Comparison of ENCODE assay signal across 10 mouse cellular contexts in the genomic region with DNA sequence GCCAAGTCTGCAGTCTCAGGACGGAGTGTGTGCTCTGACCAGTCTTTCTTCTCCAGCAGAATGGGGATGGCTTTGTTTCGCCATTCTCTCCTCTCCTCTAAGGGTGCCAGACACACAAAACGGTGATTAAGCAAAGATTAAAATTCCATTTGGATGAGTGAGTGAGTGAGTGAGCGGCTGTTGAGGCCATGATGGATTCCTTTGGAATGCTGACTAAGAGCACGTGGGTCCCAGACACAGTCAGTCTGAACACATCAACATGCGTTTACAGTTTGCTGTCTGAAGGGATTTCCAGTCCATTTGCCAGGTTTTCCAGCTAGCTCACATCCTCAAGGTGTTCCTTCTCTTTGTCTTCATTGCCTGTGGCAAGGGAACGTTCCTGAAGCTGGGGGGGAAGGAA.
DNase-seq lines count a peak whose midpoint lies in the region; ATAC-seq and TF ChIP-seq lines count a peak whose summit lies in the region.
"Had no signal": no experiment of that assay in that cellular context is flagged by ENCODE, and none has a peak within 500 bp of the region (broad histone marks: within the 10 kb centered on the region; RNA-seq: fewer than 3 reads in every experiment).

No protein-coding gene starts in this region.

- ATAC-seq in hindbrain, embryonic 13.5 days (ENCODE audit: low FRiP score): no peak
- no peak for ATAC-seq in hindbrain, embryonic 12.5 days (ENCODE audit: low FRiP score)
- peak; percentile 69 for ATAC-seq in intestine, postnatal 0 days
- no peak for ATAC-seq in neural tube, embryonic 15.5 days (ENCODE audit: low FRiP score)

- no peak overlapping the region for H3K4me3 ChIP-seq in hindbrain, embryonic 13.5 days
- H3K4me3 ChIP-seq in hindbrain, embryonic 12.5 days: no peak overlapping the region
- H3K4me3 ChIP-seq in intestine, postnatal 0 days (ENCODE audit: low read depth, low read length): no peak overlapping the region
- no peak overlapping the region for H3K4me3 ChIP-seq in neural tube, embryonic 15.5 days (replicated peaks)

- peak; percentile 17 for DNase-seq in embryo, embryonic 9.5 days (ENCODE audit: extremely low spot score)
- peak; percentile 21 for DNase-seq in skeletal muscle tissue, adult 2 months (ENCODE audit: low read depth, low spot score)
- no peak for DNase-seq in cerebellum, postnatal 10 days
- DNase-seq in thymus, postnatal 10 days (ENCODE audit: low spot score in 2 of 2): no peak
- DNase-seq: cerebellum, adult 9-11 months had no signal

- H3K27me3 ChIP-seq in hindbrain, embryonic 13.5 days: no peaks in the 10 kb centered on the region
- H3K27me3 ChIP-seq in hindbrain, embryonic 12.5 days: no peaks in the 10 kb centered on the region
- no peaks in the 10 kb centered on the region for H3K27me3 ChIP-seq in intestine, postnatal 0 days (replicated peaks; ENCODE audit: control insufficient read depth, insufficient read depth, low read length)
- no peaks in the 10 kb centered on the region for H3K27me3 ChIP-seq in neural tube, embryonic 15.5 days (replicated peaks)

- peaks cover 13% of the 10 kb centered on the region for H3K4me1 ChIP-seq in hindbrain, embryonic 13.5 days (replicated peaks)
- peaks cover 8% of the 10 kb centered on the region; the same call in 1 of the 2 replicates for H3K4me1 ChIP-seq in hindbrain, embryonic 12.5 days
- no peaks in the 10 kb centered on the region for H3K4me1 ChIP-seq in intestine, postnatal 0 days (replicated peaks; ENCODE audit: control insufficient read depth, insufficient read depth, low read length)
- H3K4me1 ChIP-seq in neural tube, embryonic 15.5 days: 0 out of 2 replicates have a peak, but pooled peaks cover 11% of the 10 kb centered on the region

- no peak overlapping the region for H3K9ac ChIP-seq in hindbrain, embryonic 13.5 days
- H3K9ac ChIP-seq in hindbrain, embryonic 12.5 days: no peak overlapping the region
- H3K9ac ChIP-seq in intestine, postnatal 0 days (ENCODE audit: low read depth, low read length): no peak overlapping the region
- no peak overlapping the region for H3K9ac ChIP-seq in neural tube, embryonic 15.5 days (replicated peaks)

- WGBS in hindbrain, embryonic 13.5 days: 43% methylated on average over 7 of the region's 7 CpGs
- 37% methylated on average over 7 of the region's 7 CpGs for WGBS in hindbrain, embryonic 12.5 days
- 33% methylated on average over 7 of the region's 7 CpGs for WGBS in intestine, postnatal 0 days
- 45% methylated on average over 7 of the region's 7 CpGs for WGBS in neural tube, embryonic 15.5 days

- no peaks in the 10 kb centered on the region for H3K9me3 ChIP-seq in hindbrain, embryonic 13.5 days
- H3K9me3 ChIP-seq in hindbrain, embryonic 12.5 days (replicated peaks): no peaks in the 10 kb centered on the region
- H3K9me3 ChIP-seq in intestine, postnatal 0 days (ENCODE audit: control insufficient read depth): no peaks in the 10 kb centered on the region
- H3K9me3 ChIP-seq in neural tube, embryonic 15.5 days (replicated peaks): no peaks in the 10 kb centered on the region

- no peak for TF ChIP-seq CTCF in intestine, postnatal 0 days (IDR thresholded peaks at IDR 0.05; ENCODE audit: low read depth)

- no peak overlapping the region for H3K4me2 ChIP-seq in hindbrain, embryonic 13.5 days
- no peak overlapping the region for H3K4me2 ChIP-seq in hindbrain, embryonic 12.5 days (replicated peaks)
- H3K4me2 ChIP-seq in intestine, postnatal 0 days (replicated peaks; ENCODE audit: low read depth): no peak overlapping the region
- no peak overlapping the region for H3K4me2 ChIP-seq in neural tube, embryonic 15.5 days

- H3K36me3 ChIP-seq in hindbrain, embryonic 13.5 days: peaks cover 5% of the 10 kb centered on the region; the same call in 1 of the 2 replicates
- no peaks in the 10 kb centered on the region for H3K36me3 ChIP-seq in hindbrain, embryonic 12.5 days
- H3K36me3 ChIP-seq in intestine, postnatal 0 days (ENCODE audit: control insufficient read depth, insufficient read depth): peaks cover 30% of the 10 kb centered on the region; the same call in 1 of the 2 replicates
- H3K36me3 ChIP-seq in neural tube, embryonic 15.5 days: no peaks in the 10 kb centered on the region

- H3K27ac ChIP-seq in hindbrain, embryonic 13.5 days: peak overlapping the region; percentile 67
- no peak overlapping the region for H3K27ac ChIP-seq in hindbrain, embryonic 12.5 days
- H3K27ac ChIP-seq in intestine, postnatal 0 days (ENCODE audit: low read depth, low read length): no peak overlapping the region
- no peak overlapping the region for H3K27ac ChIP-seq in neural tube, embryonic 15.5 days (replicated peaks)
- H3K27ac ChIP-seq: macrophage had no signal

Comparison
In these comparisons a context has a peak if more than half of its experiments do, and no peak if none do; other contexts are left out.
1. DNase-seq: peak in embryo, embryonic 9.5 days (single experiment) and skeletal muscle tissue, adult 2 months (single experiment); none in cerebellum, postnatal 10 days (0 of 2) and thymus, postnatal 10 days (0 of 2).